Mouse (Mus musculus) thymus, adult 2 months (tissue): ENCODE measurements at regions not wholly inside any gene's neighbourhood (a gene's known extent, or its start where the extent isn't known, plus 50 kb on each side); places are given as distances from the start of the nearest gene placed in this dataset.

Experiments used
- DNase-seq: peaks from one replicate; pipeline ENCODE4 v3.0.0; 2021
- H3K27ac ChIP-seq: fragments of 200-500 bp; 2 replicates; pipeline ENCODE4 v1.5.1; 2012; ENCODE audit warnings: low read length, control low read depth; ENCODE audit not compliant: control insufficient read depth, insufficient read depth
- H3K27me3 ChIP-seq: fragments of 200-500 bp; 2 replicates; pipeline ENCODE4 v1.6.1; 2012; ENCODE audit warnings: mild to moderate bottlenecking, low read length, moderate library complexity, mixed read lengths; ENCODE audit not compliant: control insufficient read depth, insufficient read depth
- H3K36me3 ChIP-seq: fragments of 200-500 bp; 2 replicates; pipeline ENCODE4 v1.6.1; 2012; ENCODE audit warnings: mild to moderate bottlenecking, low read length, moderate library complexity; ENCODE audit not compliant: control insufficient read depth, insufficient read depth
- H3K4me1 ChIP-seq: fragments of 200-500 bp; replicated peaks from 2 replicates; pipeline ENCODE4 v1.6.1; 2012; ENCODE audit warnings: low read length; ENCODE audit not compliant: control insufficient read depth, insufficient read depth
- H3K4me3 ChIP-seq: fragments of 200-500 bp; 2 replicates; pipeline ENCODE4 v1.5.1; 2012; ENCODE audit warnings: mild to moderate bottlenecking, low read length, control low read depth, moderate library complexity; ENCODE audit not compliant: control insufficient read depth, insufficient read depth
- CTCF ChIP-seq: fragments of 200-500 bp; IDR thresholded peaks from 2 replicates; pipeline ENCODE4 v1.5.1; 2012; ENCODE audit warnings: mild to moderate bottlenecking, control low read depth, low read length, moderate library complexity, borderline replicate concordance; ENCODE audit not compliant: control insufficient read depth, poor library complexity, insufficient read depth; ENCODE audit errors: extremely low read depth
- POLR2A ChIP-seq: fragments of 200-500 bp; IDR thresholded peaks from 2 replicates; pipeline ENCODE4 v1.6.1; 2012; ENCODE audit warnings: mild to moderate bottlenecking, low read length, control low read depth, moderate library complexity; ENCODE audit not compliant: control insufficient read depth, poor library complexity, insufficient read depth; ENCODE audit errors: extremely low read depth
- WGBS: fragments of 180-500 bp; shearing (Covaris S2); methylation state at CpG from one replicate; pipeline ENCODE4 v1.1.7; 2018; 5-methylcytosine and 5-hydroxymethylcytosine counted together

DNA sequence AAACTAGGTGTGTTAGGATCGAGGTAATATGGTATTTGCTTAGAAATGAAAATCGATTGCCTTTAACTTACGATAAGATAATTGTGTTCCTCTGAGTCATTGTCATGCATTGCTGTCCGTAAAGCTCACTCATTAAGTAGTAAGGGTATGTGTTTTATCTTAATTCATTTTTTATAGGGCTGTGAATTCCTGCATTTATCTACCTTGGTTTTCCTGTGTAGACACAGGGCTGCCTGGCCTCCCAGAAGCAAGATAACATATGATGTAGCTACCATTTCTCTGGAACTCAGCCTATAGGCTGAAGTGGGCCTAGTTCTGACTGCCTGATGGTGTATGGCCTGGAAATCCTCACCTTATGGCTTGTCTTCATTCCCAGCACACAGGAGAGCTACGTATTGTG lies 76.9 kb upstream of the Klf4 start:
- H3K4me1 ChIP-seq, result no peaks in the 10 kb centered on the region
- WGBS, result 97% methylated on average over 5 of the region's 5 CpGs

DNA sequence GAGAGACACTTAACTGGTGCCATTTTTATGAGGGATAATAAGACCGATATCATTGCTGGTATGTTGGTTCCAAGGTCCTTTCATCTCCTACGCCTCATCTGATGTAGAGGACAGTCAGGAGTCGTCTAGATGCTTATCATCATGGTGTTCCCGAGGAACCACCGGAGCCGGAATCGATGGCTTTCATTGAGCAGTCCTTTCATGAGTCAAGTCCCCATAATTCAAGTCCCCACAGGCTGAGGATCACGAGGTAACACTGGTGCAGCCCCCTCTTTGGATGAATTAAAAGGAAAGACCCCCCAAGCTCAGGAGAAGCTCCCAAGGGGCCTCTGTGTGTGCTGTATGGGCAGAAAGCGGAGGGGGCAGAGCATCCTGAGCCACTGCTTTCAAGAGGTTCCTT lies 73.3 kb upstream of the Klf4 start:
- TF ChIP-seq CTCF, result no peak
- no peak for TF ChIP-seq POLR2A
- Histone ChIP-seq H3K27me3 (no peaks in the 10 kb centered on the region), H3K4me3 (no peak overlapping the region), H3K36me3 (no peaks in the 10 kb centered on the region), H3K4me1 (no peaks in the 10 kb centered on the region), H3K27ac (no peak overlapping the region)
- 92% methylated on average over 9 of the region's 9 CpGs for WGBS
- no peak for DNase-seq

More for the DNA sequence above, 76.9 kb upstream of the Klf4 start:
- Histone ChIP-seq H3K4me3 (no peak overlapping the region), H3K27ac (no peak overlapping the region), H3K27me3 (no peaks in the 10 kb centered on the region), H3K36me3 (no peaks in the 10 kb centered on the region)
- DNase-seq, result no peak
- no peak for TF ChIP-seq POLR2A

DNA sequence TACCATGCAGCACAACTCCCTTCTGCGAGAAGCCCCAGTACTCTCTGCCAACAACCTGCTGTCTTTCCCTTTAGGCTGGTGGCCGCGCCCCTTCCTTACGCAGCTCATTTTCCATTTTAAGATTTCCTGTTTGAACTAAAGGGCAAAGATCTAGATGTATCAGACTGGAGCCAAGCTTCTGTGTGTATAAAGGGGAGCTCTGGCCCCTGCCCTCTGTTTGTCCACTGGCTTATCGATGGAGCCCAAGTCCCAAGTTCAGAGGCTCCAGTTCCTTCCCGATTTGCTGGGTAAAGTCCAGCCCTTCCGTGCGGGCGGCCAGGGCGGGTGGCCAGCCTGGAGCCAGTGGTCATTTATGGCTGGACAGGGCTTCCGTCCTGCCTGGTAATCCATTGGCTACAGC lies 72.6 kb upstream of the Klf4 start:
- WGBS, result 66% methylated on average over 11 of the region's 11 CpGs
- Histone ChIP-seq H3K36me3 (no peaks in the 10 kb centered on the region), H3K4me1 (no peaks in the 10 kb centered on the region), H3K27ac (no peak overlapping the region), H3K4me3 (no peak overlapping the region), H3K27me3 (no peaks in the 10 kb centered on the region)
- TF ChIP-seq POLR2A (no peak), CTCF (no peak)
- no peak for DNase-seq

DNA sequence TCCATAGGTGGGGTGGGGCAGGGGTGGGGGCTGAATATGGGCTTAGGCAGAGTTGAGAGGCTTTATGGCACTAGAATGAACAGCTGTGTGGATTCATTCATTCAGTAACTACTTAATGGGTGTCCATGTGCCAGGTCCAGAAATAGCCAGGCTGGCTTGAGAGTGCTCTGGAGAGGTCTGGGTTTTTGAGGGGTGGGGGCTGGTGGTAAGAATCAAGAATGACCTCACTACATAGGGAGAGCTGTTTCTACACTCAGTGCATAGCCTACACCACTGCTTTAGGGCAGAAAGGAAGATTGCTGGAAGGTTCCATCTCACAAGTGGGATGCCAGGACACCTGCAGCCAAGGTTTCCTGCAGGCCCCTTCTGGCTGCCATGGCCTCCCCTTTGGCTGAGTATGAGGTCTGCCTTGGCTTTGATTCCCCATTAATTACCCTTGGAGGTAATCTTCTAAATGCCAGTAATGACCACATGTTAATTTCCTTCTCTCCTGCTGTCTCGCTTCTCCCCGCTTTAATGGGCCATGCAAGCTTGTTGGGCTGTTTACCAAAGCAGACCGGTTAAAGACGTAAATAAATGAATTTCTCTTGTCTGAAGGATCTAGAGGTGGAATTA lies 71.7 kb upstream of the Klf4 start:
- Histone ChIP-seq H3K27me3 (no peaks in the 10 kb centered on the region), H3K27ac (no peak overlapping the region), H3K36me3 (no peaks in the 10 kb centered on the region), H3K4me1 (no peaks in the 10 kb centered on the region), H3K4me3 (no peak overlapping the region)
- DNase-seq, result no peak
- no peak for TF ChIP-seq POLR2A
- no peak for TF ChIP-seq CTCF
- 88% methylated on average over 4 of the region's 4 CpGs for WGBS

- Histone ChIP-seq H3K27me3 (no peaks in the 10 kb centered on the region), H3K4me3 (no peak overlapping the region), H3K27ac (no peak overlapping the region), H3K4me1 (no peaks in the 10 kb centered on the region), H3K36me3 (no peaks in the 10 kb centered on the region)
- DNase-seq, result no peak
- 72% methylated on average over 7 of the region's 7 CpGs for WGBS
- TF ChIP-seq POLR2A (no peak), CTCF (no peak)
Measured at GRCm38 (mm10) chr4:55595203-55595602, 62.9 kb upstream of the Klf4 start.

GRCm38 (mm10) chr4:55594699-55595098 lies 62.4 kb upstream of the Klf4 start:
- Histone ChIP-seq H3K27ac (no peak overlapping the region), H3K4me3 (no peak overlapping the region), H3K4me1 (no peaks in the 10 kb centered on the region), H3K27me3 (no peaks in the 10 kb centered on the region), H3K36me3 (no peaks in the 10 kb centered on the region)
- no peak for DNase-seq
- TF ChIP-seq POLR2A (no peak), CTCF (no peak)
- 96% methylated on average over 6 of the region's 6 CpGs for WGBS

GRCm38 (mm10) chr4:55593132-55593531 lies 60.9 kb upstream of the Klf4 start:
- WGBS, result 40% methylated on average over 3 of the region's 3 CpGs

More at GRCm38 (mm10) chr4:55593132-55593531, 60.9 kb upstream of the Klf4 start:
- H3K27me3 ChIP-seq, result no peaks in the 10 kb centered on the region
- H3K36me3 ChIP-seq, result no peaks in the 10 kb centered on the region
- no peak for DNase-seq
- H3K27ac ChIP-seq, result no peak overlapping the region
- no peak overlapping the region for H3K4me3 ChIP-seq
- no peaks in the 10 kb centered on the region for H3K4me1 ChIP-seq
- TF ChIP-seq POLR2A (no peak), CTCF (no peak)
